In genomic region chr6:48538841-48539737, GRCm38 (mm10) we compare ENCODE assay signal across 8 mouse cellular contexts. TPM values are rescaled to one million over a fixed set of nuclear protein-coding genes. Genes with fewer than 3 reads are reported as not detected.
DNase-seq lines count a peak whose midpoint lies in the region; ATAC-seq and TF ChIP-seq lines count a peak whose summit lies in the region.

No protein-coding gene starts in this region.

- peak; percentile 55 for DNase-seq in Muller cell, postnatal 12 days (ENCODE audit: inconsistent ontology term)
- DNase-seq in cerebellum, postnatal 25 days, result peak; percentile 79 to 90
- DNase-seq in gastrocnemius, adult 18-20 months (ENCODE audit: low spot score), result peak; percentile 83
- peak; percentile 89 for DNase-seq in kidney, postnatal 10 days
- peak; percentile 34 for DNase-seq in lung, adult 2 months
- peak; percentile 65 for DNase-seq in thymus, postnatal 25 days

- WGBS in lung, adult 2 months, result 75% methylated on average over 5 of the region's 5 CpGs

- no peak for TF ChIP-seq POLR2A in lung, adult 2 months (IDR thresholded peaks at IDR 0.05; ENCODE audit: borderline replicate concordance, extremely low read depth, low read depth, low read length)

- H3K4me3 ChIP-seq in C2C12 (ENCODE audit: insufficient read depth, poor library complexity, severe bottlenecking), result no peak overlapping the region
- no peak overlapping the region for H3K4me3 ChIP-seq in lung, adult 2 months (replicated peaks; ENCODE audit: extremely low read depth, low read depth, low read length)

- H3K79me2 ChIP-seq in C2C12 (ENCODE audit: control insufficient read depth, insufficient read depth), result no peaks in the 10 kb centered on the region

- H3ac ChIP-seq in C2C12 (ENCODE audit: control insufficient read depth, insufficient read length, low read depth), result no peak overlapping the region

- no peaks in the 10 kb centered on the region for H3K27me3 ChIP-seq in C2C12 (ENCODE audit: control insufficient read depth, insufficient read depth, insufficient read length)

- H3K79me3 ChIP-seq in C2C12 (ENCODE audit: low read depth), result no peaks in the 10 kb centered on the region

- TF ChIP-seq CTCF in C2C12 (IDR thresholded peaks at IDR 0.05; ENCODE audit: control insufficient read depth, insufficient read depth, insufficient read length), result peak; percentile 17
- peak; percentile 62 for TF ChIP-seq CTCF in lung, adult 2 months (IDR thresholded peaks at IDR 0.05; ENCODE audit: insufficient read depth, low read length)

- peak; percentile 62; the same call in 1 of the 2 replicates for ATAC-seq in neutrophil, adult 5-6 weeks (ENCODE audit: extremely low read depth, insufficient number of reproducible peaks, low FRiP score, poor library complexity, severe bottlenecking)

- H3K4me1 ChIP-seq in lung, adult 2 months (ENCODE audit: control insufficient read depth, insufficient read depth, low read length), result peaks cover 4% of the 10 kb centered on the region; the same call in 1 of the 2 replicates

- no peaks in the 10 kb centered on the region for H3K36me3 ChIP-seq in C2C12 (ENCODE audit: control insufficient read depth, insufficient read depth)

TF ChIP-seq in C2C12, 6 proteins besides CTCF, POLR2A, EP300 and RAD21:
- TF ChIP-seq MYOG (IDR thresholded peaks at IDR 0.05; ENCODE audit: control insufficient read depth, extremely low read depth, insufficient read length), result no peak
TF ChIP-seq in C2C12: peak in this region for 0.

RNA-seq across cellular contexts. Expression of gene Atp6v0e2, which starts 1.7 kb away (rescaled TPM):
- 3.3 TPM for polyA plus RNA-seq in C2C12 (2012; fragmentation: generic; extraction: Trizol)
- total RNA-seq in gastrocnemius, adult 18-20 months (2021), result 10 to 100 TPM; 38.5 to 46.1 TPM
- 29.9 and 35.5 TPM in 2 replicates for polyA plus RNA-seq in lung, adult 2 months (2012; rRNA removed)
- total RNA-seq in neutrophil, adult 5-6 weeks (2017), result 0.49 TPM in 1 of 2 replicates, not detected in the other

RNA-seq across cellular contexts. Expression of gene Lrrc61, which starts 15.5 kb away (rescaled TPM):
- polyA plus RNA-seq in C2C12 (2012; fragmentation: generic; extraction: Trizol), result 6.2 TPM
- 10 to 100 TPM; 21.1 to 25.5 TPM for total RNA-seq in gastrocnemius, adult 18-20 months (2021)
- 16.8 and 19.8 TPM in 2 replicates for polyA plus RNA-seq in lung, adult 2 months (2012; rRNA removed)
- 19.8 and 30.1 TPM in 2 replicates for total RNA-seq in neutrophil, adult 5-6 weeks (2017)

RNA-seq across cellular contexts. Expression of gene Rarres2, which starts 33.5 kb away (rescaled TPM):
- 0.08 TPM for polyA plus RNA-seq in C2C12 (2012; fragmentation: generic; extraction: Trizol)
- 10 to 100 TPM; 14.6 to 24.8 TPM for total RNA-seq in gastrocnemius, adult 18-20 months (2021)
- 179 and 229 TPM in 2 replicates for polyA plus RNA-seq in lung, adult 2 months (2012; rRNA removed)
- total RNA-seq in neutrophil, adult 5-6 weeks (2017), result 0.37 TPM in 1 of 2 replicates, not detected in the other

RNA-seq across cellular contexts. Expression of gene Gm45021, which starts 50.3 kb away (rescaled TPM):
- polyA plus RNA-seq in C2C12 (2012; fragmentation: generic; extraction: Trizol), result not detected
- total RNA-seq in gastrocnemius, adult 18-20 months (2021), result not detected
- polyA plus RNA-seq in lung, adult 2 months (2012; rRNA removed), result not detected in 2 replicates
- total RNA-seq in neutrophil, adult 5-6 weeks (2017), result not detected in 2 replicates

RNA-seq across cellular contexts. Expression of gene Repin1, which starts 54.6 kb away (rescaled TPM):
- 9.1 TPM for polyA plus RNA-seq in C2C12 (2012; fragmentation: generic; extraction: Trizol)
- total RNA-seq in gastrocnemius, adult 18-20 months (2021), result 10 to 100 TPM; 30.6 to 31.9 TPM
- 34.2 and 42.7 TPM in 2 replicates for polyA plus RNA-seq in lung, adult 2 months (2012; rRNA removed)
- 2.9 and 3.1 TPM in 2 replicates for total RNA-seq in neutrophil, adult 5-6 weeks (2017)

Comparison
In these comparisons a context has a peak if more than half of its experiments do, and no peak if none do; other contexts are left out.
1. DNase-seq: peak in every context shown above with its lines; median percentile 89 in kidney, postnatal 10 days; 84 in cerebellum, postnatal 25 days; 83 in gastrocnemius, adult 18-20 months; 65 in thymus, postnatal 25 days; 55 in Muller cell, postnatal 12 days; 34 in lung, adult 2 months.
2. RNA of gene Atp6v0e2, which starts 1.7 kb away (total RNA-seq): 38.5 to 46.1 TPM in gastrocnemius, adult 18-20 months; 0.49 TPM in neutrophil, adult 5-6 weeks; every median in the first group is over 10 times any median in the second.
3. RNA of gene Rarres2, which starts 33.5 kb away (total RNA-seq): 14.6 to 24.8 TPM in gastrocnemius, adult 18-20 months; 0.37 TPM in neutrophil, adult 5-6 weeks; every median in the first group is over 10 times any median in the second.